Mouse (Mus musculus): ENCODE results near the gene Pth2. TPM values are rescaled to one million over a fixed set of nuclear protein-coding genes. Genes with fewer than 3 reads are reported as not detected.
A peak's percentile ranks its signal among the peaks of the same experiment; 100 is the strongest.
"Not testable (repeated sequence)": the region's sequence is repeated elsewhere in the genome, so short reads cannot be mapped to it uniquely, and the experiment has no call there.

The Pth2 gene
- polyA plus RNA-seq, 1 experiment from 2014 or later, result 2.4 TPM

GRCm38 (mm10) chr7:45163735-45164490 lies 16.9 kb upstream of the Pth2 start, which contains the start of gene Slc17a7:
Slc17a7 (plus strand) TSS chr7:45163949.
- Histone ChIP-seq H3K4me2 (replicated peaks) (peak within 1 kb of the TSS; percentile 61), H3K27ac (replicated peaks) (no peak within 1 kb of the TSS), H3K4me1 (peaks cover 30% of the 10 kb centered on the region), H3K36me3 (peaks cover 5% of the 10 kb centered on the region), H3K9ac (replicated peaks) (peak within 1 kb of the TSS; percentile 51; the same call in 1 of the 2 replicates), H3K27me3 (peaks cover 66% of the 10 kb centered on the region), H3K4me3 (peak within 1 kb of the TSS; percentile 41), H3K9me3 (no peaks in the 10 kb centered on the region)
- no peak for ATAC-seq (ENCODE audit: low FRiP score, low read depth)
- WGBS, result 1% methylated on average over 41 of the region's 41 CpGs

GRCm38 (mm10) chr7:45164833-45165232 lies 16.0 kb upstream of the Pth2 start:
- H3K4me3 ChIP-seq, result no peak overlapping the region
- no peak overlapping the region for H3K4me2 ChIP-seq (replicated peaks)
- H3K36me3 ChIP-seq, result no peaks in the 10 kb centered on the region
- no peak overlapping the region for H3K27ac ChIP-seq (replicated peaks)
- H3K9me3 ChIP-seq, result peaks cover 5% of the 10 kb centered on the region; the same call in 1 of the 2 replicates
- no peak overlapping the region for H3K9ac ChIP-seq (replicated peaks)
- peaks cover 30% of the 10 kb centered on the region for H3K4me1 ChIP-seq
- H3K27me3 ChIP-seq, result peaks cover 75% of the 10 kb centered on the region
- WGBS, result 66% methylated on average over 5 of the region's 5 CpGs
- no peak for ATAC-seq (ENCODE audit: low FRiP score, low read depth)

- no peaks in the 10 kb centered on the region for H3K36me3 ChIP-seq
- WGBS, result 47% methylated on average over 11 of the region's 11 CpGs
- no peak overlapping the region for H3K9ac ChIP-seq (replicated peaks)
- no peak overlapping the region for H3K4me3 ChIP-seq
- H3K9me3 ChIP-seq, result peaks cover 12% of the 10 kb centered on the region; the same call in 1 of the 2 replicates
- H3K27ac ChIP-seq (replicated peaks), result no peak overlapping the region
- H3K4me2 ChIP-seq (replicated peaks), result no peak overlapping the region
- ATAC-seq (ENCODE audit: low FRiP score, low read depth), result no peak
- H3K27me3 ChIP-seq, result peaks cover 84% of the 10 kb centered on the region
- peaks cover 30% of the 10 kb centered on the region for H3K4me1 ChIP-seq
These were observed 15.1 kb upstream of the Pth2 start for GRCm38 (mm10) chr7:45165701-45166100.

- H3K9ac ChIP-seq (replicated peaks), result no peak overlapping the region
- no peak overlapping the region for H3K27ac ChIP-seq (replicated peaks)
- no peak for ATAC-seq (ENCODE audit: low FRiP score, low read depth)
- no peaks in the 10 kb centered on the region for H3K36me3 ChIP-seq
- 20% methylated on average over 10 of the region's 10 CpGs for WGBS
- no peak overlapping the region for H3K4me3 ChIP-seq
- H3K9me3 ChIP-seq, result peaks cover 12% of the 10 kb centered on the region; the same call in 1 of the 2 replicates
- H3K4me1 ChIP-seq, result peaks cover 27% of the 10 kb centered on the region
- H3K4me2 ChIP-seq (replicated peaks), result no peak overlapping the region
- H3K27me3 ChIP-seq, result peaks cover 96% of the 10 kb centered on the region
These were observed 13.8 kb upstream of the Pth2 start for GRCm38 (mm10) chr7:45166950-45167401.

- no peaks in the 10 kb centered on the region for H3K36me3 ChIP-seq
- H3K4me3 ChIP-seq, result no peak overlapping the region
- H3K9ac ChIP-seq (replicated peaks), result no peak overlapping the region
- peak overlapping the region; percentile 12; the same call in 1 of the 2 replicates for H3K4me2 ChIP-seq (replicated peaks)
- H3K27me3 ChIP-seq, result peaks cover 99% of the 10 kb centered on the region
- H3K27ac ChIP-seq (replicated peaks), result no peak overlapping the region
- no peak; the same call in 1 of the 2 replicates for ATAC-seq (ENCODE audit: low FRiP score, low read depth)
- peaks cover 12% of the 10 kb centered on the region; the same call in 1 of the 2 replicates for H3K9me3 ChIP-seq
- peaks cover 19% of the 10 kb centered on the region for H3K4me1 ChIP-seq
- 1% methylated on average over 19 of the region's 19 CpGs for WGBS
These were observed 12.9 kb upstream of the Pth2 start for GRCm38 (mm10) chr7:45167761-45168445.

- ATAC-seq (ENCODE audit: low FRiP score, low read depth), result no peak
- Histone ChIP-seq H3K9me3 (peaks cover 12% of the 10 kb centered on the region; the same call in 1 of the 2 replicates), H3K9ac (replicated peaks) (no peak overlapping the region), H3K27ac (replicated peaks) (no peak overlapping the region), H3K27me3 (peaks cover 97% of the 10 kb centered on the region), H3K36me3 (no peaks in the 10 kb centered on the region), H3K4me1 (peaks cover 18% of the 10 kb centered on the region), H3K4me3 (no peak overlapping the region), H3K4me2 (replicated peaks) (peak overlapping the region; percentile 12; the same call in 1 of the 2 replicates)
- 4% methylated on average over 24 of the region's 24 CpGs for WGBS
These were observed 12.1 kb upstream of the Pth2 start for GRCm38 (mm10) chr7:45168656-45169055.

- no peak overlapping the region for H3K4me3 ChIP-seq
- H3K36me3 ChIP-seq, result no peaks in the 10 kb centered on the region
- peaks cover 12% of the 10 kb centered on the region; the same call in 1 of the 2 replicates for H3K9me3 ChIP-seq
- WGBS, result 92% methylated on average over 3 of the region's 3 CpGs
- peaks cover 10% of the 10 kb centered on the region; the same call in 1 of the 2 replicates for H3K4me1 ChIP-seq
- peaks cover 96% of the 10 kb centered on the region for H3K27me3 ChIP-seq
- no peak overlapping the region for H3K27ac ChIP-seq (replicated peaks)
- no peak overlapping the region for H3K9ac ChIP-seq (replicated peaks)
- H3K4me2 ChIP-seq (replicated peaks), result no peak overlapping the region
- ATAC-seq (ENCODE audit: low FRiP score, low read depth), result no peak
These were observed 11.3 kb upstream of the Pth2 start for GRCm38 (mm10) chr7:45169495-45169894.

- ATAC-seq (ENCODE audit: low FRiP score, low read depth), result no peak
- H3K27me3 ChIP-seq, result peaks cover 96% of the 10 kb centered on the region
- no peaks in the 10 kb centered on the region for H3K36me3 ChIP-seq
- no peak overlapping the region for H3K4me2 ChIP-seq (replicated peaks)
- H3K9ac ChIP-seq (replicated peaks), result no peak overlapping the region
- no peak overlapping the region for H3K27ac ChIP-seq (replicated peaks)
- peaks cover 21% of the 10 kb centered on the region for H3K4me1 ChIP-seq
- WGBS, result 62% methylated on average over 7 of the region's 7 CpGs
- H3K4me3 ChIP-seq, result no peak overlapping the region
- H3K9me3 ChIP-seq, result peaks cover 12% of the 10 kb centered on the region; the same call in 1 of the 2 replicates
These were observed 7.8 kb upstream of the Pth2 start for GRCm38 (mm10) chr7:45172974-45173373.

DNA sequence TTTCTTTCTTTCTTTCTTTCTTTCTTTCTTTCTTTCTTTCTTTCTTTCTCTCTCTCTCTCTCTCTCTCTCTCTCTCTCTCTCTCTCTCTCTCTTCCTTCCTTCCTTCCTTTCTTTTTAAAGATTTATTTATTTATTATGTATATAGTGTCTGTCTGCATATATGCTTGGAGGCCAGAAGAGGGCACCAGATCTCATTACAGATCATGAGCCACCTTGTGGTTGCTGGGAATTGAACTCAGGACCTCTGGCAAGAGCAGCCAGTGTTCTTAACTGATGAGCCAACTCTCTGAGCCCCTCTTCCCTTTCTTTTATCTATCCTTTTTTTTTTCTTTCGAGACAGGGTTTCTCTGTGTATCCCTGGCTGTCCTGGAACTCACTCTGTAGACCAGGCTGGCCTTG lies 7.0 kb upstream of the Pth2 start:
- Histone ChIP-seq H3K4me1 (peaks cover 17% of the 10 kb centered on the region), H3K9me3 (peaks cover 12% of the 10 kb centered on the region; the same call in 1 of the 2 replicates), H3K27me3 (peaks cover 96% of the 10 kb centered on the region)
- not testable (repeated sequence) for H3K36me3 ChIP-seq; H3K27ac ChIP-seq (replicated peaks); ATAC-seq (ENCODE audit: low FRiP score, low read depth); H3K9ac ChIP-seq (replicated peaks); H3K4me2 ChIP-seq (replicated peaks); H3K4me3 ChIP-seq
- 58% methylated on average over 1 of the region's 1 CpGs for WGBS

DNA sequence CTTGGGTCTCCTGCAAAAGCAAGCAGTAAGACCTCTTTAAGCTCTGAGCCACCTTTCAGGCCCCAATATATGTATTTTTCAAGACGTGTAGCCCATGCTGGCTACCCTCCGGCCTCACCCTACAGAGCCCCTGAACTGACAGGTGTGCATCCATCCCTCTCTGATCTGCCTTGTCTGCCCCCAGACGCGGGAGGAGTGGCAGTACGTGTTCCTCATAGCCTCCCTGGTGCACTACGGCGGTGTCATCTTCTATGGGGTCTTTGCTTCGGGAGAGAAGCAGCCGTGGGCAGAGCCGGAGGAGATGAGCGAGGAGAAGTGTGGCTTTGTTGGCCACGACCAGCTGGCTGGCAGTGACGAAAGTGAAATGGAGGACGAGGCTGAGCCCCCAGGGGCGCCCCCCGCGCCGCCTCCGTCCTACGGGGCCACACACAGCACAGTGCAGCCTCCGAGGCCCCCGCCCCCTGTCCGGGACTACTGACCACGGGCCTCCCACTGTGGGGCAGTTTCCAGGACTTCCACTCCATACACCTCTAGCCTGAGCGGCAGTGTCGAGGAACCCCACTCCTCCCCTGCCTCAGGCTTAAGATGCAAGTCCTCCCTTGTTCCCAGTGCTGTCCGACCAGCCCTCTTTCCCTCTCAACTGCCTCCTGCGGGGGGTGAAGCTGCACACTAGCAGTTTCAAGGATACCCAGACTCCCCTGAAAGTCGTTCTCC lies 6.1 kb upstream of the Pth2 start:
- Histone ChIP-seq H3K4me3 (peak overlapping the region; percentile 19), H3K27ac (replicated peaks) (no peak overlapping the region), H3K9me3 (peaks cover 8% of the 10 kb centered on the region; the same call in 1 of the 2 replicates), H3K4me1 (peaks cover 16% of the 10 kb centered on the region), H3K4me2 (replicated peaks) (peak overlapping the region; percentile 32; the same call in 1 of the 2 replicates), H3K36me3 (no peaks in the 10 kb centered on the region), H3K27me3 (peaks cover 96% of the 10 kb centered on the region), H3K9ac (replicated peaks) (no peak overlapping the region)
- ATAC-seq (ENCODE audit: low FRiP score, low read depth), result no peak
- WGBS, result 3% methylated on average over 29 of the region's 29 CpGs

- no peak overlapping the region for H3K9ac ChIP-seq (replicated peaks)
- H3K9me3 ChIP-seq, result peaks cover 1% of the 10 kb centered on the region; the same call in 1 of the 2 replicates
- H3K27me3 ChIP-seq, result peaks cover 96% of the 10 kb centered on the region
- H3K4me3 ChIP-seq, result no peak overlapping the region
- 0 out of 2 replicates have a peak overlapping the region, but pooled peaks have one; percentile 32 for H3K4me2 ChIP-seq (replicated peaks)
- H3K27ac ChIP-seq (replicated peaks), result no peak overlapping the region
- no peak for ATAC-seq (ENCODE audit: low FRiP score, low read depth)
- H3K4me1 ChIP-seq, result peaks cover 16% of the 10 kb centered on the region
- H3K36me3 ChIP-seq, result no peaks in the 10 kb centered on the region
- 2% methylated on average over 13 of the region's 13 CpGs for WGBS
These were observed 5.4 kb upstream of the Pth2 start for GRCm38 (mm10) chr7:45175398-45175797.
